Mouse (Mus musculus): Measurements from ENCODE around the gene Vmn2r98.
"Not testable (repeated sequence)": the region's sequence is repeated elsewhere in the genome, so short reads cannot be mapped to it uniquely, and the experiment has no call there.

The Vmn2r98 gene

DNA sequence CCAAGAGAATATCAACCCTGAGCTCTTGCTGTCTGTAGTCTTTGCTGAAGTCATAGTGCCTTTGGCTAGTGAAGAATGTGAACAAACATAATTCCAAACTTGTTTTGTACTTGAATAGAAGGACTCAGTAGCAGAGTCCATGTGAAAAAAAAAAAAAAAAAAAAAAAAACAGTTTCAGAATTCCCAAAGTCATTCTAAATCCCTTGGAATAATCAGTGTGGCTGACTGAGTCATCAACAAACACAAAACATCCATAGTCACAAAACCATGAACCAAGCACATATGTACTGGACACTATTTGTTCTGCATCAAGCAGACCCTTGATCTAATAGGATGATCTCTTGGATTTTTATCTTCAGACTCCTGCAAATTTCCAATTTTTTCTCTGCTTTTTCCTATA, at the start of gene Vmn2r98:
Vmn2r98 (plus strand) TSS at position 301 of the 400 bp plus-strand sequence.
- not testable (repeated sequence) for DNase-seq

GRCm38 (mm10) chr17:19031441-19031840, 21.8 kb upstream of the Vmn2r98 start:
- not testable (repeated sequence) for DNase-seq

- DNase-seq: no peak
These were observed 21.3 kb upstream of the Vmn2r98 start for GRCm38 (mm10) chr17:19031962-19032361.

DNA sequence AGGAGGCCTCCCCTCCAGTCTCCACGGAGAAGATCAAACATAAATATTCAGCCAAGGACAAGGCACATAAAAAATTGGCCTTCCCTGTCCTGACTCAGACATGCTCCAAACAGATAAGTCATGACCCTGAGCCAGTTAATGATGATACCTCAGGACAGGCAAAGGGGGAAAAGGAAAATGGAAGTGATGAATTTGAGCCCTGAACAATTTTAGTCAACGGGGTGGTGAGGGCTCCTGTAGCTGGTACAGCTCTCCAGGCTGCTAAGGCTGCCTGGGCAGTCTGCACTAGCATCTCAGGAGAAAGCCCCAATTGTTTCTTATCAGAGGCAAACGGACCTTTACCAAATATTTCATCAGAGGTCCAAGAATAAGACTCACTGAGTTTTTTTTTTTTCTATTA, 20.5 kb upstream of the Vmn2r98 start:
- no peak for DNase-seq

Data from kidney, adult 9 months (tissue).